17 mouse cellular contexts compared by ENCODE assay signal in the genomic region with DNA sequence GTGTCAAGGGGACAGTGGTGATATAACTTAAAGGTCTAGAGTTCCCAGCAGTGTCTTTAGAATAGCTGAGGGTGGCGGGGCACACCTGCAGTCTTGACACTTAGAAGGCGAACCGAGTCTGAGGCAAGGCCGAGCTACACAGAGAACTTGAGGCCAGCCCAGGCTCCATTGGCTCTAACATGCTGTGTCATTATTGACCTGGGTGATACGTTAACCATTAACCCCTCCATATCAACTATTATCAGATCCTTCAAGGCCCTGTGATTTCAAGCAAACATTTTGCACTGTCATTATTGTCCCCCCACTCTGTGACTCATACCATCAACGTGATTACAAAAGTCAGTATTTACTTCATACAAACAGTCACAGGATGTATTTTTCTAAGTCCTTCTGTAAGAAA. TPM values are rescaled to one million over a fixed set of nuclear protein-coding genes. Genes with fewer than 3 reads are reported as not detected.
DNase-seq lines count a peak whose midpoint lies in the region; ATAC-seq and TF ChIP-seq lines count a peak whose summit lies in the region.
"Had no signal": no experiment of that assay in that cellular context is flagged by ENCODE, and none has a peak within 500 bp of the region (broad histone marks: within the 10 kb centered on the region; RNA-seq: fewer than 3 reads in every experiment).

No protein-coding gene starts in this region.

- no peak for TF ChIP-seq CTCF in liver, adult 2 months (IDR thresholded peaks at IDR 0.05; ENCODE audit: low read depth, low read length)
- TF ChIP-seq CTCF in gastrocnemius, adult 2 months (IDR thresholded peaks at IDR 0.05) = no peak

- H3K79me2 ChIP-seq in liver, adult 2 months (ENCODE audit: control insufficient read depth, insufficient read depth, low read length) = peaks cover 5% of the 10 kb centered on the region; the same call in 1 of the 2 replicates

- H3K4me3 ChIP-seq in liver, adult 2 months (ENCODE audit: insufficient read depth, low read depth, low read length) = no peak overlapping the region
- no peak overlapping the region for H3K4me3 ChIP-seq in intestine, embryonic 15.5 days (replicated peaks)
- H3K4me3 ChIP-seq in stomach, embryonic 16.5 days (replicated peaks; ENCODE audit: low read length) = no peak overlapping the region
- H3K4me3 ChIP-seq in gastrocnemius, adult 2 months = no peak overlapping the region
- H3K4me3 ChIP-seq: forebrain, embryonic 13.5 days; hindbrain, embryonic 15.5 days; liver, embryonic 13.5 days; midbrain, embryonic 12.5 days; neural tube, embryonic 15.5 days had no signal

- H3K36me3 ChIP-seq in liver, adult 2 months (ENCODE audit: control insufficient read depth, insufficient read depth, low read length) = peaks cover 40% of the 10 kb centered on the region
- peaks cover 12% of the 10 kb centered on the region for H3K36me3 ChIP-seq in intestine, embryonic 15.5 days
- H3K36me3 ChIP-seq in stomach, embryonic 16.5 days (ENCODE audit: control insufficient read depth, insufficient read depth, low read length) = peaks cover 23% of the 10 kb centered on the region; the same call in 1 of the 2 replicates

- H3K9ac ChIP-seq in liver, adult 2 months (ENCODE audit: low read depth, low read length) = peak overlapping the region; percentile 32
- no peak overlapping the region for H3K9ac ChIP-seq in intestine, embryonic 15.5 days
- no peak overlapping the region for H3K9ac ChIP-seq in stomach, embryonic 16.5 days (ENCODE audit: low read length)
- H3K9ac ChIP-seq: forebrain, embryonic 13.5 days; hindbrain, embryonic 15.5 days; liver, embryonic 13.5 days; midbrain, embryonic 12.5 days; neural tube, embryonic 15.5 days had no signal

- WGBS in liver, adult 2 months = 20% methylated on average over 6 of the region's 6 CpGs
- WGBS in intestine, embryonic 15.5 days = 63% methylated on average over 6 of the region's 6 CpGs
- WGBS in stomach, embryonic 16.5 days = 58% methylated on average over 6 of the region's 6 CpGs

- H3K9me3 ChIP-seq in intestine, embryonic 15.5 days = no peaks in the 10 kb centered on the region
- no peaks in the 10 kb centered on the region for H3K9me3 ChIP-seq in stomach, embryonic 16.5 days (replicated peaks; ENCODE audit: control insufficient read depth, low read length)
- H3K9me3 ChIP-seq: forebrain, embryonic 13.5 days; hindbrain, embryonic 15.5 days; liver, embryonic 13.5 days; midbrain, embryonic 12.5 days; neural tube, embryonic 15.5 days had no signal

- ATAC-seq in intestine, embryonic 15.5 days = peak; percentile 90
- ATAC-seq in stomach, embryonic 16.5 days (ENCODE audit: insufficient read depth, low FRiP score) = peak; percentile 91
- ATAC-seq: forebrain, embryonic 13.5 days had no signal

- peak overlapping the region; percentile 76 for H3K27ac ChIP-seq in liver, adult 2 months (replicated peaks; ENCODE audit: insufficient read depth, low read depth, low read length)
- 0 out of 2 replicates have a peak overlapping the region, but pooled peaks have one; percentile 29 for H3K27ac ChIP-seq in intestine, embryonic 15.5 days
- peak overlapping the region; percentile 44 for H3K27ac ChIP-seq in stomach, embryonic 16.5 days (ENCODE audit: low read length)
- H3K27ac ChIP-seq in gastrocnemius, adult 2 months = no peak overlapping the region
- H3K27ac ChIP-seq: forebrain, embryonic 13.5 days; hindbrain, embryonic 15.5 days; liver, embryonic 13.5 days; midbrain, embryonic 12.5 days; neural tube, embryonic 15.5 days had no signal

- DNase-seq in liver, adult 2 months (ENCODE audit: extremely low read depth, low read depth, low spot score) = peak; percentile 100
- DNase-seq in liver = no peak
- DNase-seq in kidney, postnatal 14 days = peak; percentile 35
- DNase-seq in cerebellum, postnatal 4 days (ENCODE audit: low spot score in 2 of 2) = no peak
- no peak for DNase-seq in gastrocnemius, adult 2 months
- DNase-seq: adrenal gland, postnatal 25 days; cerebellum, adult 9-11 months; heart, postnatal 10 days; liver, embryonic 13.5 days; lung, postnatal 4 days; thymus, postnatal 4 days had no signal

- intact Hi-C loops in gastrocnemius, adult 2 months (cut with DNase I) = no loop called here

- no peak overlapping the region; the same call in 1 of the 2 replicates for H3K4me2 ChIP-seq in intestine, embryonic 15.5 days (replicated peaks)
- H3K4me2 ChIP-seq in stomach, embryonic 16.5 days (ENCODE audit: low read depth, low read length) = no peak overlapping the region
- H3K4me2 ChIP-seq: forebrain, embryonic 13.5 days; hindbrain, embryonic 15.5 days; liver, embryonic 13.5 days; midbrain, embryonic 12.5 days; neural tube, embryonic 15.5 days had no signal

- TF ChIP-seq POLR2A in liver, adult 2 months (IDR thresholded peaks at IDR 0.05; ENCODE audit: extremely low read depth, insufficient read depth, low read length) = 0 out of 2 replicates have a peak, but pooled peaks have one; percentile 51

- peaks cover 23% of the 10 kb centered on the region for H3K4me1 ChIP-seq in liver, adult 2 months (ENCODE audit: control insufficient read depth, insufficient read depth, low read length)
- H3K4me1 ChIP-seq in intestine, embryonic 15.5 days (replicated peaks) = peaks cover 6% of the 10 kb centered on the region; the same call in 1 of the 2 replicates
- H3K4me1 ChIP-seq in stomach, embryonic 16.5 days (ENCODE audit: control insufficient read depth, insufficient read depth, low read length) = peaks cover 4% of the 10 kb centered on the region
- H3K4me1 ChIP-seq: forebrain, embryonic 13.5 days; hindbrain, embryonic 15.5 days; midbrain, embryonic 12.5 days; neural tube, embryonic 15.5 days had no signal

- no peaks in the 10 kb centered on the region for H3K27me3 ChIP-seq in liver, adult 2 months (ENCODE audit: control insufficient read depth, insufficient read depth, low read length)
- no peaks in the 10 kb centered on the region for H3K27me3 ChIP-seq in intestine, embryonic 15.5 days (replicated peaks)
- H3K27me3 ChIP-seq in stomach, embryonic 16.5 days (ENCODE audit: control insufficient read depth, insufficient read depth, low read length) = no peaks in the 10 kb centered on the region
- H3K27me3 ChIP-seq: forebrain, embryonic 13.5 days; hindbrain, embryonic 15.5 days; liver, embryonic 13.5 days; midbrain, embryonic 12.5 days; neural tube, embryonic 15.5 days had no signal

RNA-seq across cellular contexts. Expression of a gene that starts 11.5 kb away (rescaled TPM):
- 118 and 169 TPM in 2 replicates for total RNA-seq in liver, adult 2 months (2014; rRNA removed)
- polyA plus RNA-seq in liver, adult 2 months (2012; rRNA removed) = 43.3 and 43.7 TPM in 2 replicates
- polyA plus RNA-seq in intestine, embryonic 15.5 days (2015; fragmentation: Nextera tagmentation; extraction: Ambion mirVana) = 195 and 200 TPM in 2 replicates
- polyA plus RNA-seq in stomach, embryonic 16.5 days (2015; fragmentation: Nextera tagmentation; extraction: Ambion mirVana) = 184 and 191 TPM in 2 replicates
- 10 to 100 TPM in 1 of 2 experiments, 1 to 10 TPM in 1; 5.8 to 12.0 TPM for total RNA-seq in gastrocnemius, adult 2 months (2021)

RNA-seq across cellular contexts. Expression of a gene that starts 32.9 kb away (rescaled TPM):
- 25.0 and 30.8 TPM in 2 replicates for total RNA-seq in liver, adult 2 months (2014; rRNA removed)
- polyA plus RNA-seq in liver, adult 2 months (2012; rRNA removed) = 11.1 and 13.3 TPM in 2 replicates
- polyA plus RNA-seq in intestine, embryonic 15.5 days (2015; fragmentation: Nextera tagmentation; extraction: Ambion mirVana) = 51.8 and 58.1 TPM in 2 replicates
- 52.9 and 57.5 TPM in 2 replicates for polyA plus RNA-seq in stomach, embryonic 16.5 days (2015; fragmentation: Nextera tagmentation; extraction: Ambion mirVana)
- 10 to 100 TPM; 38.8 to 41.3 TPM for total RNA-seq in gastrocnemius, adult 2 months (2021)

RNA-seq across cellular contexts. Expression of a gene that starts 33.0 kb away (rescaled TPM):
- 423 and 451 TPM in 2 replicates for total RNA-seq in liver, adult 2 months (2014; rRNA removed)
- polyA plus RNA-seq in liver, adult 2 months (2012; rRNA removed) = 91.1 and 95.8 TPM in 2 replicates
- 1,022 and 1,026 TPM in 2 replicates for polyA plus RNA-seq in intestine, embryonic 15.5 days (2015; fragmentation: Nextera tagmentation; extraction: Ambion mirVana)
- 850 and 976 TPM in 2 replicates for polyA plus RNA-seq in stomach, embryonic 16.5 days (2015; fragmentation: Nextera tagmentation; extraction: Ambion mirVana)
- 100 to 1,000 TPM; 502 to 606 TPM for total RNA-seq in gastrocnemius, adult 2 months (2021)

Comparison
In these comparisons a context has a peak if more than half of its experiments do, and no peak if none do; other contexts are left out.
1. DNase-seq: peak in liver, adult 2 months (single experiment) and kidney, postnatal 14 days (single experiment); none in liver (single experiment), cerebellum, postnatal 4 days (0 of 2) and gastrocnemius, adult 2 months (single experiment).